In genomic region chr17:46487431-46487830, GRCm38 (mm10) we compare ENCODE assay signal across 8 mouse cellular contexts. TPM values are rescaled to one million over a fixed set of nuclear protein-coding genes. Genes with fewer than 3 reads are reported as not detected.
DNase-seq lines count a peak whose midpoint lies in the region; ATAC-seq and TF ChIP-seq lines count a peak whose summit lies in the region.

Gene Ttbk1 (minus strand): TSS chr17:46487675.

- peak; percentile 67 for ATAC-seq in hindbrain, embryonic 15.5 days (ENCODE audit: low FRiP score, low read depth)
- no peak for ATAC-seq in limb, embryonic 14.5 days (ENCODE audit: low FRiP score, low read depth)

- H3K27ac ChIP-seq in hindbrain, embryonic 15.5 days (replicated peaks) = peak within 1 kb of the TSS; percentile 78
- H3K27ac ChIP-seq in limb, embryonic 14.5 days (replicated peaks; ENCODE audit: low read depth, low read length) = no peak within 1 kb of the TSS

- no peak for TF ChIP-seq POLR2A in limb, embryonic 14.5 days (IDR thresholded peaks at IDR 0.05; ENCODE audit: borderline replicate concordance, extremely low read depth, insufficient read depth, insufficient read length)

- peak within 1 kb of the TSS; percentile 67 for H3K4me3 ChIP-seq in hindbrain, embryonic 15.5 days
- peak within 1 kb of the TSS; percentile 32 for H3K4me3 ChIP-seq in limb, embryonic 14.5 days (replicated peaks; ENCODE audit: low read length)

- peak within 1 kb of the TSS; percentile 90 for H3K9ac ChIP-seq in hindbrain, embryonic 15.5 days
- H3K9ac ChIP-seq in limb, embryonic 14.5 days (ENCODE audit: low read depth, low read length, severe bottlenecking) = peak within 1 kb of the TSS; percentile 46

- H3K27me3 ChIP-seq in hindbrain, embryonic 15.5 days = peaks cover 5% of the 10 kb centered on the region; the same call in 1 of the 2 replicates
- peaks cover 63% of the 10 kb centered on the region for H3K27me3 ChIP-seq in limb, embryonic 14.5 days (ENCODE audit: control insufficient read depth, insufficient read depth, low read length)

- DNase-seq in left cerebral cortex, adult 18-20 months (ENCODE audit: low spot score in 2 of 2) = peak; percentile 67 to 78
- DNase-seq in left cerebral cortex, adult 11 months (ENCODE audit: low spot score) = no peak
- peak; percentile 82 to 90 for DNase-seq in cerebellum, postnatal 25 days
- DNase-seq in limb, embryonic 14.5 days (ENCODE audit: low spot score) = no peak
- DNase-seq in right cerebral cortex, postnatal 14 days = peak; percentile 78
- no peak for DNase-seq in adrenal gland, postnatal 14 days
- DNase-seq in adrenal gland, adult 2 months = no peak

- H3K4me1 ChIP-seq in hindbrain, embryonic 15.5 days (replicated peaks) = peaks cover 42% of the 10 kb centered on the region
- H3K4me1 ChIP-seq in limb, embryonic 14.5 days (ENCODE audit: control insufficient read depth, insufficient read depth, low read length) = peaks cover 3% of the 10 kb centered on the region; the same call in 1 of the 2 replicates

- H3K36me3 ChIP-seq in hindbrain, embryonic 15.5 days = no peaks in the 10 kb centered on the region
- H3K36me3 ChIP-seq in limb, embryonic 14.5 days (ENCODE audit: control insufficient read depth, insufficient read depth, low read length) = no peaks in the 10 kb centered on the region

- H3K4me2 ChIP-seq in hindbrain, embryonic 15.5 days = peak within 1 kb of the TSS; percentile 75
- peak within 1 kb of the TSS; percentile 58 for H3K4me2 ChIP-seq in limb, embryonic 14.5 days (replicated peaks; ENCODE audit: low read depth, low read length, severe bottlenecking)

- no peaks in the 10 kb centered on the region for H3K9me3 ChIP-seq in hindbrain, embryonic 15.5 days
- no peaks in the 10 kb centered on the region for H3K9me3 ChIP-seq in limb, embryonic 14.5 days (ENCODE audit: control insufficient read depth, low read length)

- 0% methylated on average over 3 of the region's 49 CpGs for WGBS in hindbrain, embryonic 15.5 days
- WGBS in limb, embryonic 14.5 days = 3% methylated on average over 16 of the region's 49 CpGs

RNA-seq across cellular contexts. Expression of gene Ttbk1, which starts in this region (rescaled TPM):
- 100 to 1,000 TPM; 130 to 135 TPM for total RNA-seq in left cerebral cortex, adult 18-20 months (2021)
- 8.6 and 8.9 TPM in 2 replicates for polyA plus RNA-seq in hindbrain, embryonic 15.5 days (2015; fragmentation: Nextera tagmentation; extraction: Ambion mirVana)
- polyA plus RNA-seq in limb, embryonic 14.5 days (2012; rRNA removed) = 0.31 and 0.49 TPM in 2 replicates
- 0.06 and 0.12 TPM in 2 replicates for polyA plus RNA-seq in limb, embryonic 14.5 days (2014; fragmentation: Nextera tagmentation; extraction: Ambion mirVana)
- 0.78 and 1.4 TPM in 2 replicates for total RNA-seq in adrenal gland, postnatal 14 days (2021)
- under 1 TPM; 0.52 to 0.69 TPM for total RNA-seq in adrenal gland, adult 2 months (2021)
- 0.53 and 0.70 TPM in 2 replicates for polyA plus RNA-seq in adrenal gland, adult 2 months (2012; rRNA removed)

Comparison
In these comparisons a context has a peak if more than half of its experiments do, and no peak if none do; other contexts are left out.
1. RNA of gene Ttbk1 (total RNA-seq): 130 to 135 TPM in left cerebral cortex, adult 18-20 months; 0.78 to 1.4 TPM in adrenal gland, postnatal 14 days and 0.52 to 0.69 TPM in adrenal gland, adult 2 months; every median in the first group is over 10 times any median in the second.
2. DNase-seq: peak in left cerebral cortex, adult 18-20 months (2 of 2), cerebellum, postnatal 25 days (2 of 2) and right cerebral cortex, postnatal 14 days (single experiment); none in left cerebral cortex, adult 11 months (single experiment), limb, embryonic 14.5 days (single experiment), adrenal gland, postnatal 14 days (single experiment) and adrenal gland, adult 2 months (single experiment).